Mouse (Mus musculus): Measurements from ENCODE around the gene Zfp513. TPM values are rescaled to one million over a fixed set of nuclear protein-coding genes. Genes with fewer than 3 reads are reported as not detected.

Gene Zfp513
- total and polyA plus RNA-seq, 3 experiments = 3.6 to 10.2 (median 7.4) TPM

GRCm38 (mm10) chr5:31219070-31219469 is 17.0 kb upstream of the Zfp513 start:
- Histone ChIP-seq H3K9me3 (replicated peaks; ENCODE audit: low read length) (no peaks in the 10 kb centered on the region), H3K27me3 (replicated peaks) (no peaks in the 10 kb centered on the region), H3K36me3 (replicated peaks in 1 of 2; ENCODE audit: control insufficient read depth in 1 of 2, insufficient read depth in 1 of 2, low read length in 1 of 2) (peaks cover 0 to 19% of the 10 kb centered on the region in 2 experiments), H3K79me2 (replicated peaks; ENCODE audit: control insufficient read depth, extremely low read depth, insufficient read depth, poor library complexity, severe bottlenecking) (peaks cover 58% of the 10 kb centered on the region), H3K4me2 (ENCODE audit: insufficient read depth, low read depth, poor library complexity, severe bottlenecking) (peak overlapping the region; percentile 86), H3K4me1 (ENCODE audit: control insufficient read depth in 1 of 2, insufficient read depth in 2 of 2) (peaks cover 0 to 30% of the 10 kb centered on the region in 2 experiments; a peak in 2 of 4 replicates), H3K27ac (ENCODE audit: insufficient read depth, low read depth) (no peak overlapping the region), H3K4me3 (replicated peaks in 1 of 3; ENCODE audit: low read depth in 2 of 3, low read length in 2 of 3, poor library complexity in 1 of 3) (peak overlapping the region; percentile 42 to 93 (median 57)), H3K9ac (ENCODE audit: insufficient read depth, low read depth) (peak overlapping the region; percentile 75; the same call in 1 of the 2 replicates)
- dilution Hi-C loops (cut with MboI; ENCODE audit: extremely low pct_ligation_motif_present, extremely low pct_unique_long_range_greater_than_20kb, low sequenced_read_pairs) (no loop called here), in situ Hi-C loops (cut with MboI; ENCODE audit: low pct_ligation_motif_present, low pct_unique_long_range_greater_than_20kb, low sequenced_read_pairs) (no loop called here)
- peak in 1 of 2 experiments; percentile 24; a peak in 2 of 4 replicates for TF ChIP-seq CTCF (conservative IDR thresholded peaks at IDR 0.05 in 1 of 2, IDR thresholded peaks at IDR 0.05 in 1 of 2; ENCODE audit: low read depth in 2 of 2, low read length in 2 of 2)
- 0 out of 2 replicates have a peak, but pooled peaks have one; percentile 22 for TF ChIP-seq UBTF (IDR thresholded peaks at IDR 0.05; ENCODE audit: low read depth, low read length)
- no peak for TF ChIP-seq JUND (conservative IDR thresholded peaks at IDR 0.05; ENCODE audit: low read depth, low read length)
- no peak for TF ChIP-seq NELFE (IDR thresholded peaks at IDR 0.05; ENCODE audit: low read depth, low read length)
- 0 out of 2 replicates have a peak, but pooled peaks have one; percentile 4 for TF ChIP-seq HCFC1 (IDR thresholded peaks at IDR 0.05; ENCODE audit: low read depth, low read length)
- TF ChIP-seq ELF1 (IDR thresholded peaks at IDR 0.05; ENCODE audit: low read depth, low read length) = no peak
- TF ChIP-seq ZNF384 (IDR thresholded peaks at IDR 0.05; ENCODE audit: low read depth, low read length) = peak; percentile 98
- DNase-seq (ENCODE audit: extremely low read depth) = no peak

- DNase-seq (ENCODE audit: extremely low read depth) = peak; percentile 69
- Histone ChIP-seq H3K27ac (ENCODE audit: insufficient read depth, low read depth) (no peak overlapping the region), H3K4me3 (replicated peaks in 1 of 3; ENCODE audit: low read depth in 2 of 3, low read length in 2 of 3, poor library complexity in 1 of 3) (no peak overlapping the region), H3K79me2 (replicated peaks; ENCODE audit: control insufficient read depth, extremely low read depth, insufficient read depth, poor library complexity, severe bottlenecking) (peaks cover 64% of the 10 kb centered on the region), H3K36me3 (replicated peaks in 1 of 2; ENCODE audit: control insufficient read depth in 1 of 2, insufficient read depth in 1 of 2, low read length in 1 of 2) (peaks cover 0 to 21% of the 10 kb centered on the region in 2 experiments), H3K9ac (ENCODE audit: insufficient read depth, low read depth) (peak overlapping the region; percentile 75; the same call in 1 of the 2 replicates), H3K4me1 (ENCODE audit: control insufficient read depth in 1 of 2, insufficient read depth in 2 of 2) (peaks cover 0 to 30% of the 10 kb centered on the region in 2 experiments; a peak in 2 of 4 replicates), H3K27me3 (replicated peaks) (no peaks in the 10 kb centered on the region), H3K4me2 (ENCODE audit: insufficient read depth, low read depth, poor library complexity, severe bottlenecking) (peak overlapping the region; percentile 86; the same call in 1 of the 2 replicates), H3K9me3 (replicated peaks; ENCODE audit: low read length) (no peaks in the 10 kb centered on the region)
- TF ChIP-seq HCFC1 (IDR thresholded peaks at IDR 0.05; ENCODE audit: low read depth, low read length) (peak; percentile 38; the same call in 1 of the 2 replicates), SMC3 (IDR thresholded peaks at IDR 0.05; ENCODE audit: low read depth, low read length) (peak; percentile 20), CHD2 (IDR thresholded peaks at IDR 0.05; ENCODE audit: low read length) (peak; percentile 69; the same call in 1 of the 2 replicates), ZNF384 (IDR thresholded peaks at IDR 0.05; ENCODE audit: low read depth, low read length) (peak; percentile 97), IRF4 (IDR thresholded peaks at IDR 0.05; ENCODE audit: low read depth, low read length) (peak; percentile 42; the same call in 1 of the 2 replicates), RAD21 (IDR thresholded peaks at IDR 0.05; ENCODE audit: low read depth, low read length) (no peak; the same call in none of the 2 replicates), CTCF (conservative IDR thresholded peaks at IDR 0.05 in 1 of 2, IDR thresholded peaks at IDR 0.05 in 1 of 2; ENCODE audit: low read depth in 2 of 2, low read length in 2 of 2) (peak in 1 of 2 experiments; percentile 55; a peak in 2 of 4 replicates), MAZ (IDR thresholded peaks at IDR 0.05; ENCODE audit: low read depth, low read length) (0 out of 2 replicates have a peak, but pooled peaks have one; percentile 35), SIN3A (IDR thresholded peaks at IDR 0.05; ENCODE audit: low read length) (0 out of 2 replicates have a peak, but pooled peaks have one; percentile 17), KAT2A (IDR thresholded peaks at IDR 0.05; ENCODE audit: insufficient replicate concordance, low read length) (no peak), ZMIZ1 (IDR thresholded peaks at IDR 0.05; ENCODE audit: low read depth, low read length) (no peak)
- dilution Hi-C loops (cut with MboI; ENCODE audit: extremely low pct_ligation_motif_present, extremely low pct_unique_long_range_greater_than_20kb, low sequenced_read_pairs) (no loop called here), in situ Hi-C loops (cut with MboI; ENCODE audit: low pct_ligation_motif_present, low pct_unique_long_range_greater_than_20kb, low sequenced_read_pairs) (no loop called here)
Observed at GRCm38 (mm10) chr5:31218294-31218693, 16.2 kb upstream of the Zfp513 start.

Measured in CH12.LX (cell line).